Mouse (Mus musculus): ENCODE data around the gene Mcm5.

The Mcm5 gene

DNA sequence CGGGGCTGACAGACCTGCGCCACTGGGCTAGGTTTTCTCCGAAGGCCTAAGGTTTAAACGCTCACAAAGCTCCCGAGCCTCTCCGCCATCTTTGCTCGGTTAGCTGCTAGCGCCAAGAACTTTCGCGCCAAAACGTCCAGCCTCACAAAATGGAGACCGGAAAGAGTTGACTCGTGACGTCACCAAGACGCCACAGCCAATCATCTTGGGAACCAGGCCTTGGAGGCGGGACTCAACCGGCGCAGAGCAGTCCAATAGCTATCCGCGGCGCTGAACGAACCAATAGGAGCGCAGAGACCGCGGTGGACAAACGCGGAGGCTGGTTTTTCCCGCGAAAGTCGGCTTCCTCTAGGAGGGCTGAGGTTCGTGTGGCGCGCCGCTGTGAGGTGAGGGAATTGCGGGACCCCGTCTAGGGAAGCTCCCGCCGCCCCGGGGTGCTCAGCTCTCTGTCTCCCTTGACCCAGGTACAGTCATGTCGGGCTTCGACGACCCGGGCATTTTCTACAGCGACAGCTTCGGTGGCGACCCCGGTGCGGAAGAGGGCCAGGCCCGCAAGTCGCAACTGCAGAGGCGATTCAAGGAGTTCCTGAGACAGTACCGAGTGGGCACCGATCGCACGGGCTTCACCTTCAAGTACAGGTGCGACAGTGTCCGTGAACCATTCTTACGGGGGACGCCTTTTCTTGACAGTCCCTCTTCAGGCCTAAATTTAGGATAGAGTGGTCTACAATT, at the start of gene Mcm5:
Gene Mcm5 (plus strand): TSS at position 334 of the 732 bp plus-strand sequence.
- in situ Hi-C loops (cut with MboI, MseI) = loop anchor here (5.0 kb wide), 1 partner anchor 37 kb away; no protein-coding TSS in a partner anchor

- in situ Hi-C loops (cut with MboI, MseI) = no loop called here
Observed at GRCm38 (mm10) chr8:75060022-75060421, 49.3 kb upstream of the Mcm5 start.

- in situ Hi-C loops (cut with MboI, MseI) = no loop called here
Observed at GRCm38 (mm10) chr8:75060815-75061214, 48.6 kb upstream of the Mcm5 start.

GRCm38 (mm10) chr8:75063290-75063689, 46.1 kb upstream of the Mcm5 start:
- in situ Hi-C loops (cut with MboI, MseI) = no loop called here

- in situ Hi-C loops (cut with MboI, MseI) = no loop called here
Observed at GRCm38 (mm10) chr8:75064790-75065189, 44.6 kb upstream of the Mcm5 start.

DNA sequence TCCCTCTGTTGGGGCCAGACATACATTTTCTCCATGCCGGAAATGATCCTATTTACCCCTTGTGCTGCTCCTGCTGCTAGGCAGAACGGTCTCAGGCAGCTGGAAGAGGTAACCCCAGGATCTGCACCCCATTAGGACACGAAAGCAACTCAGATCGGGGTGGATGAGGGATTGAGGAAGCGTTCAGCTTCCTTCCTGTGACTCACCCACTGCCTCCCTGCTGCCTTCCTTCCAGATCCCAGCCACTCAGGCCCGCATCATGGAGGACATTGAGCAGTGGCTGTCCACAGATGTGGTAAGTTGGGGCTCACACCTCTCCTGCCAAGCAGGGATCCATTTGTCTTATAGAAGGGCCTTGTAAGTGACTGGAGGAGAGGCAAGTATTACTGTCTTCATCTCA, 42.1 kb upstream of the Mcm5 start:
- in situ Hi-C loops (cut with MboI, MseI) = no loop called here

DNA sequence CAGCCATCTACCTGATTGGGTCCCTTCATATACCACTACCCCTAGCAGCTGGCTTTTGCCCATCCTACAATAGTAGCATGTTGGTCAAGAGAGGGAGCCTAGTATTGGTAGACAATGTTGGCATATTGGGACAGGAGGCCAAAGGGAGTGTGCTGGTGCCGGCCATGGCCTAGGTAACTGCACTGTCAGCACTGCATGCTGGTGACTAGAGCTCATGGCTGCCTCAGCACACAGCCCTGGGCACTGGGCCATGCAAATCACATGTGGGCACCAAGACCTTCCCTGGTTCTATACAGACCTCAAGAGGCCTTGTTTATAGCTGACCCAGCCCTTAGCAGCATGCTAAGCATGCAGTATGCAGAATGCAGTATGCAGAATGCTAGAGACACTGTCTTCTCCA, 39.1 kb upstream of the Mcm5 start:
- in situ Hi-C loops (cut with MboI, MseI) = loop anchor here (5.0 kb wide), 1 partner anchor 37 kb away; the partner anchor contains the start of gene Mcm5

DNA sequence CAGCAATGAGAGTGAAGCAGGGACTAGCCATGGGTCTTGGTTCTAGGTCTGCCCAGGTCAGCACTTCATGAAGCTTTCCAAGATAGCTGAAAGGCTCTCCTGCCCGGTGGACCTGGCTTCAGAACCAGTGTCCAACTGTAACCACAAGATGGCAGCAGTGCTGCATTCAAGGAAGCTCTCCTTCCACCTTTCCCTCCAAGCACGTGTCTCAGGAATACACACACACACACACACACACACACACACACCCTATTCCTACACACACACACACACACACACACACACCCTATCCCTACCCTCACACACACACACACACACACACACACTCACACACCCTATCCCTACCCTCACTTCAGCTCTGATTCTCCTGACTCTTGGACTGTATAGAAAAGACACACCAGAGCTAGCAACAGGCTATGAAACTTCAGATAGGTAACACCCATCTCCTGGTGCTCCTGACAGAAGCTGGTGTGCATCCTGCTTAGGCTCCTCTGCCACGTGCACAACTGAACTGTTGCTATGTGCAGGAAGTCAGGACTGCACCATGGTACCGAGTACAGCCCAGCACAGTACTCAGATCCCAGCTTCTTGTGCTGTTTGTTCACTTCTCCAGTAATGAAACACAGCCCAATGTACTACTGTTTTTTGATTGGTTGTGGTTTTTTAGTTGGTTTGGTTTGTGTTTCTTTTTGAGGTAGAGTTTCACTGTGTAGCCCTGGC, 37.6 kb upstream of the Mcm5 start:
- in situ Hi-C loops (cut with MboI, MseI) = loop anchor here (5.0 kb wide), 1 partner anchor 36 kb away; the partner anchor contains the start of gene Mcm5

DNA sequence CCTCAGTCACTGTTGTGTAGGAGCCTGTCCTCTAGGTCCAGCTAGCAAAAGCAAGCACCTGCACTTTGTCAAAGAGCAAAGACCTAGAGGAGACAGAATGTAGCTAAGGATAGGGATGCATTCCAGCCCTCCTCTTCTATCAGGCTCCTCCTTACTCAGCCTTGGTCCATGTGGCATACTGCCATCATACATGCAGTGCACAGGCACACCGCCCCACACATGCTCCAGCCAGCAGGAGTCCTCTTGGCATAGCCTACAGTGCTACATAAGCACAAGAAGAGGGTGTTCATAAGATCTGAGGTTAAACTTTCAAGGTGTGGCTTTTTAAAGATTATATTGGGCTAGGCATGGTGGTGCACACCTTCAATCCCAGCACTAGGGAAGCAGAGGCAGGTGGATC, 34.5 kb upstream of the Mcm5 start:
- in situ Hi-C loops (cut with MboI, MseI) = loop anchor here (5.0 kb wide), 2 partner anchors 32 to 142 kb away; partner anchors contain the start of gene Mcm5

DNA sequence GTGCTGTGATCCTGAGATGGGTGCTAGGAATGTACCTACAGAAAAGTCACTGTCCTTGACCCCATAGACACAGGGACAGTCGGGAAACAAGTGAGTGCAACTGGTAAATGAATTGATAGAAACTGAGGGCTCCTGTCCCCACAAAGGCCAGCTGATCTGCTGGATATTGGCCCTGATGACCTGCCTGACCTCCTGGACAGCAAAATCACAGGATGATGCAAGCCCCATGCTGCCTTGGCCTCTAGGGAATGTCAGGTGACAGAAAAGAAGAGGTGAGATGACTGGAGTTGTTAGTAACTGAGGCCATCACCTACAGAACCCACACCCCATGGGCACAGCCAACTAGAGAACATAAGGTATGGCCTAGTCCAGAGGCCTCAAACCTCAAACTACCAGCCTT, 31.2 kb upstream of the Mcm5 start:
- in situ Hi-C loops (cut with MboI, MseI) = loop anchor here (5.0 kb wide), 1 partner anchor 139 kb away; no protein-coding TSS in a partner anchor

GRCm38 (mm10) chr8:75078851-75079250, 30.5 kb upstream of the Mcm5 start:
- in situ Hi-C loops (cut with MboI, MseI) = loop anchor here (5.0 kb wide), 1 partner anchor 138 kb away; no protein-coding TSS in a partner anchor

DNA sequence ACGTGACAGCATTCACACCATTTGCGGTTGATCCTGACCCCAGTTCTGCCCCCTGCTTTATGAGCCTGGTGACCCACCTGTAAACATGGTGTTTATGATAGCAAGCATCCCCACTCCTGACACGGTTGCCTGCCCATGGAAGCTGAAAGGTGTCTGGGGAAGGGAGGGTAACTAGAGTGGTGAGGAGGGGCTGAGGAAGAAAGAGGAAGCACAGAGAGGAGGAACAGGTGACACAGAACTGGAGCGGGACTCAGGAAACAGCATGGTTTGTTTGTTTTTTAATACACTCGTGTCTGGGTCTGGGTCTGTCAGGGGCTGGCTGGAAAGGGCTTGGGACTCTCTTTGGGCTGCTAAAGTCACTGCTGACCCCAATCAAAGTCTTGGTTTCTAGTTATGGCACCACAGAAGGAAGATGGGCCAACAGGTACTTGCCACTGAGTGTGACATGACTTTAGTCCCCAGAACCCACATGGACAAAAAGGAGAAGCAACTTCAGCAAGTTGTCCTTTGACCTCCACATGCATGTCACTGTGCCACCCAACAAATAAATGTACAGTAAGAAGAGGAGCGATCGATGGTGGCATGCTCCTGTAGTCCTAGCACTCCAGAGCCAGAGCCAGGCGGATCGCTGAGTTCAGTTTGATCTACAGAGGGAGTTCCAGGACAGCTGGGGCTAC, 27.9 kb upstream of the Mcm5 start:
- in situ Hi-C loops (cut with MboI, MseI) = no loop called here

DNA sequence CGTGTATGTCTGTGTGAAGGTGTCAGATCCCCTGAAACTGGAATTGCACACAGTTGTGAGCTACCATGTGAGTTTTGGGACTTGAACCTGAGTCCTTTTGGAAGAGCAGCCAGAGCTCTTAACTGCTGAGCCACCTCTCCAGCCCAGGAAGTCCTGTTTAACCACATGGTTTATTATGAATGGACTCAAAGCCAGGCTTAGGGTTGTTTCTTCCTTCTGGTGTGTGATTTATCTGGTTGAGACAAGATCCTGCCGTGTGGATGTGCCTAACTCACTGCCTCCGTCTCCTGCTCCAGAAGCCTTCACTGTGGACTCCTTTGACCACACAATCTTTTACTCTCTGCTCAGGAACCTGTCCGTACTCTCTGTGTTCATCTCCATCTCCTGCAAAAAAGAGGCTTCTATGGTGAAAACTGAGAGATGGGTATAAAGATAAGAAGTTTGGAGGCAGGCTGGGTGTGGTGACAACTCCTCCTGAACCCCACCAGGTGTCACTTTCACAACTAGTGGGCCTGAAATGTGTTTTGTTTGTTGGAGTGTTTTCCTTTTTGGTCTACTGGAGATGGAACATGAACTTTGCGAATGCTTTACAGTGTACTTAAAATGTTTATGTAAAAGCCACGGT, 27.1 kb upstream of the Mcm5 start:
- in situ Hi-C loops (cut with MboI, MseI) = no loop called here

GRCm38 (mm10) chr8:75083846-75084245, 25.5 kb upstream of the Mcm5 start:
- in situ Hi-C loops (cut with MboI, MseI) = no loop called here

DNA sequence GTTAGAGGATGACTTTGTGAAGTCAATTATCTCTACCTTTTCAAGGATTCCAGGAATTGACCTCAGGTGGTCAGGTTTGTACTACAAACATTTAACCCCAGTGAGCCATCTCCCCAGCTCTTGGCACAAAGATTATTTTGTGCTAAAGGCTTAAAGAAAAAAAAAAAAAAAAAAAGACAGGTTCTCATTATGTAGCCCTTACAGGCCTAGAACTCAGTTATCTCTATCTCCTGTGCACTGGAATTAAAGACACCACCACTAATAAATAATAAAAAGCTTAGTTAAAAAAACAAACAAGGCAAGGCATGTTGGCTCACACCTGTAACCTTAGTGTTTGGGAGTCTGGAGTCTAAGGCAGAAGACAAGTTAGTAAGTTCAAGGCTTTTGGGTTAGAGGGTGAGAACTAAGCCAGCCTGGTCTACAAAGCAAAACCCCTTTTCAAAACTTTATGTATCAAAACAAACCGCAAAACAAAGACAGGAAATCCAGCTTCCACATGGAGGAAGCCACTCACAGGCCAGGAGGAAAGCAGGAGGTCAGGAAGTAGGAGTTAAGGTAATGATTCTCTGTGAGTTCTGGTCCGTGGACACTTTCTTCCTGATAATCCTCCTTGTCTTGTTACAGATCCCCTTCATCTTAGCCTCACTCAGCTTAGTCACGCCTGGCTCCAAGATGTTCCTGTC, 24.8 kb upstream of the Mcm5 start:
- in situ Hi-C loops (cut with MboI, MseI) = no loop called here

- in situ Hi-C loops (cut with MboI, MseI) = no loop called here
Observed at GRCm38 (mm10) chr8:75086002-75086401, 23.4 kb upstream of the Mcm5 start.

DNA sequence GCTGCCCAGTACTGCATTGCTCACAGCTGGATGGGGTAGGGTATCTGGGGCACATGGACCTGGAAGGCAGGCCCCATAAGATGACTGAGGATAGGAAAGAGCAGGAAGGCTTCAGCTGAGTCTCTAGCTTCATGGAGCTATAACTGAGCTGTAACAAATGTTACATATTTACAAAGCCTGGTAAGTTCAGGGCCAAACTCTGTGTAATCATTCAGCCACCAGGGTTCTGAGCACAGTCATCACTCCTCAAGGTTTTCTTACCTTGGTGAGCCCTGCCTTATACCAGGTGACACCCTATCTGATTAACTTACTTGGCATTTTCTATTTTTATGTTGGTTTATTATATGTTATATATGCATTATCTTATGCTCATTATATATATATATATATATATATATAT, 22.2 kb upstream of the Mcm5 start:
- in situ Hi-C loops (cut with MboI, MseI) = no loop called here

DNA sequence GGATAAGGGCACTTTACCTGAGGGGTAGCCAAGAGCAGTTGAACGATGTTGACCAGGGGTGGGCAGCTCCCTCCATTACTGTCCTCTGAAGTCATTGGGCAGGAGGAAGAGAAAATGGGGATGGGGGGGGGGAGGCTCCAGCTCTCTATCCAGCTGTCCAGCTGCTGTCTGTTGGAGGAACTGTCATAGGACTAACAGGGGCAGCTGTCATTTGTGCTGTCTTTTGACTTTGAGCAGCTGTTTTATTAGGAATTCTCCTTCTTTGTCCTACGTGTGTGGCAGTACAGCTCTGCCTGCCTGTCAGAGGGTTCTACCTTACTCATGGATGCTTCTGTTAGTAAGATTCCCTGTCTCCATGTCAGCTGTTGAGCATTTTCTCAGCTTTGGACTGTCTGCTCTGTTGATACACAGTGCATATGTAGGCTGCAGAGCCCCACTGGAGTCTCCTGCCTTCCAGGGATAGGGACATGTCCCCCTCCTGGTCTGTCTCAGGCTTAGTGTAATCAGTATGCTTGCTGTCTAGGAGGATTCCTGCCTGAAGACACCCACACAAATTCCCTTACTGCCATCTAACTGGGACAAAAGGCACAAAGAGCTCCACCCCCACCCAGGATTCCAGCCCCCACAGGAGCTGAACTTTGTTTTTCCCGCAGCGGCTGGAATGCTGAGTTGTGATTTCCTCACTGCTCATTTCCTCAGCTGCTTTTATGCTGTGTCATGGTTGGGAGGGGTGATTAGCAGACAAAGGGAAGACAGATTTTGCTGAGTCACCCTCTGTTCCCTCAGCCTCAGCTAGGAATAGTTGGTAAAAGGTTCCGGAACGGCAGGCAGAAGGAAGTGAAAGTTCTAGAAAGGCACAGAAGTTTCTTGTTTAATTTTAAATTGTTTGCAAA, 20.1 kb upstream of the Mcm5 start:
- in situ Hi-C loops (cut with MboI, MseI) = no loop called here

- in situ Hi-C loops (cut with MboI, MseI) = no loop called here
Observed at GRCm38 (mm10) chr8:75090781-75091365, 18.5 kb upstream of the Mcm5 start.

All from T-helper 2 cell (primary cell).